Comparison of ENCODE assay signal across 21 mouse cellular contexts in genomic region chr4:136439106-136439505, GRCm38 (mm10). TPM values are rescaled to one million over a fixed set of nuclear protein-coding genes. Genes with fewer than 3 reads are reported as not detected.
"Had no signal": no experiment of that assay in that cellular context is flagged by ENCODE, and none has a peak within 500 bp of the region (broad histone marks: within the 10 kb centered on the region; RNA-seq: fewer than 3 reads in every experiment).

No protein-coding gene starts in this region.

- H3K27ac ChIP-seq: kidney, postnatal 0 days; layer of hippocampus, adult 2 months; limb, embryonic 10.5 days; liver, embryonic 15.5 days; macrophage; midbrain, embryonic 15.5 days; neural tube, embryonic 12.5 days; stomach, embryonic 15.5 days had no signal

- H3K27me3 ChIP-seq: liver, embryonic 15.5 days; midbrain, embryonic 15.5 days; neural tube, embryonic 12.5 days; stomach, embryonic 15.5 days had no signal

- H3K9me3 ChIP-seq: limb, embryonic 10.5 days; liver, embryonic 15.5 days; megakaryocyte, embryonic 14.5 days; midbrain, embryonic 15.5 days; neural tube, embryonic 12.5 days; stomach, embryonic 15.5 days had no signal

- ATAC-seq: inflammation-experienced regulatory T-cells, adult 6 months; midbrain, embryonic 15.5 days had no signal

- H3K4me2 ChIP-seq: liver, embryonic 11.5 days; liver, embryonic 15.5 days; midbrain, embryonic 11.5 days; midbrain, embryonic 15.5 days; neural tube, embryonic 12.5 days; stomach, embryonic 15.5 days had no signal

- H3K9ac ChIP-seq: liver, embryonic 15.5 days; midbrain, embryonic 15.5 days; neural tube, embryonic 12.5 days; stomach, embryonic 15.5 days had no signal

- DNase-seq: kidney, adult 2 months; kidney, postnatal 36 days; lung, adult 2 months; lung, postnatal 10 days; right cerebral cortex, postnatal 14 days; thymus, postnatal 36 days had no signal

- H3K4me1 ChIP-seq: limb, embryonic 10.5 days; liver, embryonic 15.5 days; midbrain, embryonic 15.5 days; neural tube, embryonic 12.5 days; stomach, embryonic 15.5 days had no signal

- H3K4me3 ChIP-seq: layer of hippocampus, adult 2 months; limb, embryonic 10.5 days; liver, embryonic 15.5 days; megakaryocyte, embryonic 14.5 days; midbrain, embryonic 15.5 days; neural tube, embryonic 12.5 days; stomach, embryonic 15.5 days had no signal

- H3K36me3 ChIP-seq: limb, embryonic 10.5 days; liver, embryonic 15.5 days; midbrain, embryonic 15.5 days; neural tube, embryonic 12.5 days; stomach, embryonic 15.5 days had no signal

RNA-seq across cellular contexts. Expression of gene Htr1d, which starts 15.8 kb away (rescaled TPM):
- total RNA-seq: monocyte, adult 5-6 weeks had no signal
- polyA plus RNA-seq: inflammation-experienced regulatory T-cells, adult 6 months; kidney, adult 2 months; liver, embryonic 11.5 days; liver, embryonic 15.5 days; lung, adult 2 months; macrophage; spleen, adult 2 months; thymus, postnatal 0 days had no signal

RNA-seq across cellular contexts. Expression of gene 6030445D17Rik, which starts 22.9 kb away (rescaled TPM):
- total RNA-seq: monocyte, adult 5-6 weeks had no signal
- polyA plus RNA-seq: liver, embryonic 11.5 days; macrophage had no signal
